Mouse (Mus musculus): Measurements from ENCODE around the gene Clpsl2. TPM values are rescaled to one million over a fixed set of nuclear protein-coding genes. Genes with fewer than 3 reads are reported as not detected.

Clpsl2 gene
- polyA plus RNA-seq, 1 experiment, result 0.21 TPM

DNA sequence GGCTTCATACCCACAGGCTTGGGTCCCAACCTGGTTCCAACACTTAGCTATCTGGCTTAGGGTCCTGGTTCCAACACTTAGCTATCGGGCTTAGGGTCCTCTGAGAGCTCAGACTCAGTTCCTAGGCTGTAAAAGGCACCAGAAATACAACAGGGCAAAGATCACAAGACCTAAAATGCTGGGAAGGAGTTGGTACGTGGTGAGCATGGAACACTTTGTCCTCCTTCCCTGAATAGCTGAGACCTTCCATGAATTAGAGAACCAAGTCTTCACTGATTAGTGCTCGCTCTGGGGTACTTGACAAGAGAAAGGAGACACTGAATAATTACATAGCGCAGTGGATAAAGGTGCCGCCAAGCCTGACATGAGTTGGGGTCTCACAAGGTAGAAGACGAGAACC is 27.3 kb upstream of the Clpsl2 start:
- peak; percentile 17 for DNase-seq (ENCODE audit: low read depth)
- no peak for TF ChIP-seq CTCF (IDR thresholded peaks at IDR 0.05; ENCODE audit: borderline replicate concordance, extremely low read depth, insufficient read depth, insufficient read length)
- no peak for TF ChIP-seq POLR2A (IDR thresholded peaks at IDR 0.05; ENCODE audit: borderline replicate concordance, extremely low read depth, insufficient read depth, insufficient read length, poor library complexity, severe bottlenecking)

GRCm38 (mm10) chr17:28522623-28523354 is 26.4 kb upstream of the Clpsl2 start:
- peak; percentile 96 for DNase-seq (ENCODE audit: low read depth)
- no peak for TF ChIP-seq CTCF (IDR thresholded peaks at IDR 0.05; ENCODE audit: borderline replicate concordance, extremely low read depth, insufficient read depth, insufficient read length)
- peak; percentile 51; the same call in 1 of the 2 replicates for TF ChIP-seq POLR2A (IDR thresholded peaks at IDR 0.05; ENCODE audit: borderline replicate concordance, extremely low read depth, insufficient read depth, insufficient read length, poor library complexity, severe bottlenecking)

DNA sequence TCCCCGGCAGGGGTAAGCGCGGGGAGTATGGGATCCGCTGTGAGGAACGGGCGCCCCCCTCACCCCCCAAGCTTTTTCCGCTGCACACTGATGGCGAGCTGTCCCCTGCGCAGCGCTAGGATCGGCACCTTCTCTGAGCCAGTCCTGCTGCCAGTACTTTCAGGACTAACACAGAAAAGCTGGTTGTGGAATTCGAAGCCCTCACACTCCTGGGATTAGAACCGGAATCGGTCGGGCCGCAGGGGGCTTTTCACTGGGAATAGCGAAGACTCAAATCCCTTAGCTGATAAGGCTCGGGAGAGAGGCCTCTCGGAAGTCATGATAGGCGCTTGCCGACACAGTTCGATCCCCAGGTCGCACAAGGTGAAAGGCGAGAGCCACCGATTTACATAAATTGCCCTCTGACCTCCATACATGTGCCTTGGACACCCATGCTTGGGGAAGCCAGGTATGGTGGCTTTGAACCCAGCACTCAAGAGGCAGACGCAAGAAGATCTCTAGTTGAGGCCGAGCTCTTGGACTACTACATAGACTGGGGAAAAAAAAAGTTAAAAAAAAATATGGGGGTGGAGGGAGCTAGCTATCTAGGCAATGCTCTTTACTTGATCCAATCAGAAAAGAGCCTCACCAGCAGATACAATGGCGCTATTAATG is 25.7 kb upstream of the Clpsl2 start:
- TF ChIP-seq CTCF (IDR thresholded peaks at IDR 0.05; ENCODE audit: borderline replicate concordance, extremely low read depth, insufficient read depth, insufficient read length) (no peak), POLR2A (IDR thresholded peaks at IDR 0.05; ENCODE audit: borderline replicate concordance, extremely low read depth, insufficient read depth, insufficient read length, poor library complexity, severe bottlenecking) (no peak)
- DNase-seq (ENCODE audit: low read depth), result no peak

DNA sequence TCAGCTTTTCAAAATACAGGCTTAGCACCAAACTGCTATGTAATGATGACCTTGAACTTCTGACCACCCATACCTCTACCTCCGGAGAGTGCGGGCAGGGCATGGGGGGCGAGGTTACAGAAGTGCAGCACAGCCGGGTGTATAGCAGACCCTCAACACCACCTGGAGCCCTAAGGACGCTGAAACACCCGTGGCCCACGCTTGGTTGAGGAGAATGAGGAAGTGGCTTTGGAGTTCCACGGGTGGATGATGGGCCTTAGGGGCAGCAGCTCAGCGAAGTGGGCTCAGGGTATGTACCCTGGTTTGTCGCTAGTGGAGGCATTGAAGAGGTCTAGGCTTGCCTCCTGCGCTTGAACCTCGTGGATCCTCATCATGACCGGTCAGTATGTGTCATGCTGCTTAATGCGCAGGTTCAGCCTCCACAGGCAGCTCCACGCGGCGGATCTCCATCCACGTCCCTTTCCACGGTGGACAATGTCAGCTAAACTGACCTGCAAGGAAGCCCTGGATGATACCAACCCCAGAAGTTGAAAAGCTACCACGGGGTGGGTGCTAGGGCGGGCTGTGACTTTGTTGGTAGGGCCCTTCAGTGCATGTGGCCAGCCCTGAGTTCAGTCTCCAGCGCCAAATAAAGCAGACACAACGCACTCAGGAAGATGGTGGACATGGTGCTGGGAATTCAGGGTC is 25.1 kb upstream of the Clpsl2 start:
- no peak for TF ChIP-seq POLR2A (IDR thresholded peaks at IDR 0.05; ENCODE audit: borderline replicate concordance, extremely low read depth, insufficient read depth, insufficient read length, poor library complexity, severe bottlenecking)
- TF ChIP-seq CTCF (IDR thresholded peaks at IDR 0.05; ENCODE audit: borderline replicate concordance, extremely low read depth, insufficient read depth, insufficient read length), result no peak
- no peak for DNase-seq (ENCODE audit: low read depth)

- no peak for TF ChIP-seq CTCF (IDR thresholded peaks at IDR 0.05; ENCODE audit: borderline replicate concordance, extremely low read depth, insufficient read depth, insufficient read length)
- no peak for TF ChIP-seq POLR2A (IDR thresholded peaks at IDR 0.05; ENCODE audit: borderline replicate concordance, extremely low read depth, insufficient read depth, insufficient read length, poor library complexity, severe bottlenecking)
- no peak for DNase-seq (ENCODE audit: low read depth)
These were observed 24.3 kb upstream of the Clpsl2 start for GRCm38 (mm10) chr17:28524831-28525430.

DNA sequence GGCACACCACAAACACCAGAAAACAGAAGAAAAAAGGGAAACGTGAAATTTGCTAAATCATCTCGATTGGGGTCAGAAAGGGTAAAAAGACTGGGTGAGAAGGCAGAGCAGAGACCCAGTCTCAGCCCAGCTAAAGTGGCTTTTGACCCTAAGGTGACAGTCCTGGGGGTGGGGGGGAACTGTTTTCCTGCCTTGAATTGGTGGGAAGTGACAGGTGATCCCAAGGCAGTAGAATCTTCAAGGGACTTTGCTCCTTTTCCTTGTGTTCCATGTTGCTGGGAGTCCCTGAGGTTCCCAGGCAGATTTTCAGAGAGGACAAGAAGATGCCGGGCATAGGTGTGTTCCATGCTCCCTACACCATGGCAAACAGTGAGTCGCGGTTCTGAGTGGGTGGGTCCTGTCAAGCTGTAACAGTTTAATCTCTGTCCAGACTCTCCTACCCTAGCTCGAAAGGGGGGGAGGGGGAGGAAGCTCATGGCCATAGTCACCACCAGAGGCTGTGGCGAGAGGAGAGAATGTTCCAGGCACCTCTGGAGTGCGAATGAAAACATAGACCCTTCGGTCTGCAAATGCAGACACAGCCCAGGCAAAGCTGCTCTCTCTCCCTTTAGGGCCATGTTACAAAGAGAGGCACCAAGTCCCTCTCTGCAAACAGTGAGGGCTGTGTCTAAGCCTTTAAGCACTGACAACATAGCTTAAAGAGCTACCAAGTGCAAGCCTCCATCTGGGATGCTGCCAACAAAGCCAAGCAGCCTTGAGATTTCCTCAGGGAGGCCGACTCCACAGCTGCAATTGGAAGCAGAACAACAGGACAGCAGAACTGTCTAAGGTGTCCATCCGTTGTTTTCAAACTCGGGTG is 21.8 kb upstream of the Clpsl2 start:
- DNase-seq (ENCODE audit: low read depth), result no peak
- TF ChIP-seq CTCF (IDR thresholded peaks at IDR 0.05; ENCODE audit: borderline replicate concordance, extremely low read depth, insufficient read depth, insufficient read length) (no peak), POLR2A (IDR thresholded peaks at IDR 0.05; ENCODE audit: borderline replicate concordance, extremely low read depth, insufficient read depth, insufficient read length, poor library complexity, severe bottlenecking) (no peak)

DNA sequence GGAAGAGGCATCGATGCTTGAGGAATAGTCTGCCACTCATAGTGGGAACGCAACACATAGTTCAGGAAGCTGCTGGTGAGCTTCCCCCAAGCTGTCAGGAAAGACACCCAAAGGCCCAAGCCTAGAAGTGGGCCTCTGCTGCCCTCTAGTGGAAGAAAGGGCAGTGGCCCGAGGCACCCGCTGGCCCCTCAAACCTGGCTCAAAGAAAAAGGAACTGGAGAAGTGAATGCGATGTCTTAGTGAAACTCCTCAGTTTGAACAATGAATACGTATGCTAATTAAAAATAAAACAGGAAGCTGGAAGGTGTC is 21.2 kb upstream of the Clpsl2 start:
- peak; percentile 85 for DNase-seq (ENCODE audit: low read depth)
- TF ChIP-seq POLR2A (IDR thresholded peaks at IDR 0.05; ENCODE audit: borderline replicate concordance, extremely low read depth, insufficient read depth, insufficient read length, poor library complexity, severe bottlenecking) (no peak), CTCF (IDR thresholded peaks at IDR 0.05; ENCODE audit: borderline replicate concordance, extremely low read depth, insufficient read depth, insufficient read length) (peak; percentile 99)

GRCm38 (mm10) chr17:28529116-28529515 is 20.1 kb upstream of the Clpsl2 start:
- no peak for DNase-seq (ENCODE audit: low read depth)
- TF ChIP-seq CTCF (IDR thresholded peaks at IDR 0.05; ENCODE audit: borderline replicate concordance, extremely low read depth, insufficient read depth, insufficient read length) (no peak), POLR2A (IDR thresholded peaks at IDR 0.05; ENCODE audit: borderline replicate concordance, extremely low read depth, insufficient read depth, insufficient read length, poor library complexity, severe bottlenecking) (no peak)

GRCm38 (mm10) chr17:28530506-28530905 is 18.7 kb upstream of the Clpsl2 start, which contains the start of gene Armc12:
Gene Armc12, plus strand, starts transcription at chr17:28530806.
- no peak for TF ChIP-seq CTCF (IDR thresholded peaks at IDR 0.05; ENCODE audit: borderline replicate concordance, extremely low read depth, insufficient read depth, insufficient read length)
- TF ChIP-seq POLR2A (IDR thresholded peaks at IDR 0.05; ENCODE audit: borderline replicate concordance, extremely low read depth, insufficient read depth, insufficient read length, poor library complexity, severe bottlenecking), result no peak

GRCm38 (mm10) chr17:28531946-28532345 is 17.3 kb upstream of the Clpsl2 start:
- peak; percentile 21 for DNase-seq (ENCODE audit: low read depth)
- TF ChIP-seq CTCF (IDR thresholded peaks at IDR 0.05; ENCODE audit: borderline replicate concordance, extremely low read depth, insufficient read depth, insufficient read length) (no peak), POLR2A (IDR thresholded peaks at IDR 0.05; ENCODE audit: borderline replicate concordance, extremely low read depth, insufficient read depth, insufficient read length, poor library complexity, severe bottlenecking) (no peak)

More at GRCm38 (mm10) chr17:28530506-28530905, 18.7 kb upstream of the Clpsl2 start, which contains the start of gene Armc12:
- DNase-seq (ENCODE audit: low read depth), result no peak
